Mouse (Mus musculus): Measurements from ENCODE around the gene Ei24. TPM values are rescaled to one million over a fixed set of nuclear protein-coding genes. Genes with fewer than 3 reads are reported as not detected.

The Ei24 gene
- polyA plus RNA-seq, 1 experiment from 2014 or later, result 25.2 TPM

DNA sequence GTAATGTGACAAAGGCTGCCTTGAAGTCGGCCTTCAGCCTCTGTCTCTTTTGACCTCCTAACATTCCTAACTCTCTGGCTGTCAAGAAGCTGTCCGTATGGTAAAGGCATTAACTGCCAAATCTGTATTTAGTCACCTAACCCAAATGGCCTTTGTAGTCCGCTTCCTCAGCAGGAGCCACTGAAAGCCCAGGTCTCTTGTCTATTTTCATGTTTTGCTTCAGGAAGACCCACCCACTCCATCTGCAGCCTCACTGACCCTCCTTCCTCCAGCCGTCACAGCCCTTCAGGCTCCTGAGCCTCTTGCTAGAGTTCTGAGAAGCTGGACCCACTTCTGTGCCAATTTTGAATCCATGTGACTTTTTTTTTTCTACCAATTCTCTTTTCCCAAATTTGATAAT lies 21.7 kb upstream of the Ei24 start:
- WGBS (ENCODE audit: insufficient replicate concordance), result 67% methylated on average over 4 of the region's 4 CpGs
- H3K9ac ChIP-seq, result no peak overlapping the region
- no peaks in the 10 kb centered on the region for H3K27me3 ChIP-seq
- no peak overlapping the region for H3K27ac ChIP-seq (replicated peaks)
- H3K4me2 ChIP-seq, result no peak overlapping the region
- H3K4me1 ChIP-seq (replicated peaks), result no peaks in the 10 kb centered on the region
- no peak for ATAC-seq (ENCODE audit: insufficient read depth)
- no peaks in the 10 kb centered on the region for H3K9me3 ChIP-seq (replicated peaks)
- no peaks in the 10 kb centered on the region for H3K36me3 ChIP-seq (replicated peaks)
- H3K4me3 ChIP-seq (replicated peaks), result no peak overlapping the region

DNA sequence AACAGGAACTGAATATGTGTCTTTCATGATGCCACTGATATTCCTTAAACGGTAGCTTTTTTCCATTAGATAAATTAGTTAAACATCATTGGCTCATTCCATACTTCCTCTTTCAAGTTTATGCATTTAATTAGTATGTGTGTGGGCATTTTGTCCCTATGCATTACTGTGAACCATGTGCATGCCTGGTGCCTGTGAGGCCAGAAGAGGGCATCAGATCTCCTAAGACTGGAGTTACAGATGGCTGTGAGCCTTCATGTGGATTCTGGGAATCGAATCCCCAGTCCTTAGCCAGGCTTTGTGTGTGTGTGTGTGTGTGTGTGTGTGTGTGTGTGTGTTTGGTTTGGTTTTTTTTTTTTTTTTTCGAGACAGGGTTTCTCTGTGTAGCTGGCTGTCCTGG lies 17.3 kb upstream of the Ei24 start:
- ATAC-seq (ENCODE audit: insufficient read depth), result no peak
- WGBS (ENCODE audit: insufficient replicate concordance), result 44% methylated on average over 3 of the region's 3 CpGs

DNA sequence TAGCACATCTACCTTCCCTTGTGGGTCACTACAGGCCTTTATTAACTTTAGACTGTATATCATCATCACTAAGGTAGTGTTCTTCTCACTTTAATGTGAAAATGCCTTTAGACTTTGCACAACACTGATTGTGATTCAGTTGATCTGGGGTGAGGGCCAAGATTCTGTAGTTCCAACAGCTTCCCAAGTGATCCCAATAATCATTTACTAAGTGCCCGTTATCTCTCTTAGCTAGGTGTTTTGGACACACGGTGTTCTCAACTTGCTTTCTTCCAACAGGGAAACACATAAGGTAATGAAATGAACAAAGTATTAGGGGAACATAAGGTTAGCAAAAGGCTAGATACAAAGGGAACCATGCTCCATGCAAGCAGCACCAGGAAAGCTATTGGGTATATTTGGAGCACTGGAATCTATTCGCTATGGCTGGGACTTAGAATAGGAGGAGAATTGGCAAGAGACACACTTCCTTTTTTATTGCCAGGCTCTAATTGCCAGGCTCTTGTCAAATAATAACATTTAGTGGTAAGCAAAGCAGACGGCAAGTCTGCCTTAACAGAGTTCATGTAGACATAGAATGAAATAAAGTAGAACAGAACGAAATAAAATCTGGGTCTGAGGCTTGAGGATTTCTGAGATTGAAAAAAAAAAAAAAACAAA lies 11.1 kb upstream of the Ei24 start:
- H3K4me3 ChIP-seq (replicated peaks), result no peak overlapping the region
- no peaks in the 10 kb centered on the region; the same call in 1 of the 2 replicates for H3K27me3 ChIP-seq
- WGBS (ENCODE audit: insufficient replicate concordance), result 61% methylated on average over 5 of the region's 5 CpGs
- H3K4me1 ChIP-seq (replicated peaks), result no peaks in the 10 kb centered on the region
- no peaks in the 10 kb centered on the region for H3K9me3 ChIP-seq (replicated peaks)
- H3K4me2 ChIP-seq, result no peak overlapping the region
- H3K27ac ChIP-seq (replicated peaks), result no peak overlapping the region
- H3K36me3 ChIP-seq (replicated peaks), result no peaks in the 10 kb centered on the region
- H3K9ac ChIP-seq, result no peak overlapping the region
- no peak for ATAC-seq (ENCODE audit: insufficient read depth)

More for the DNA sequence above, 17.3 kb upstream of the Ei24 start:
- Histone ChIP-seq H3K36me3 (replicated peaks) (no peaks in the 10 kb centered on the region), H3K27ac (replicated peaks) (no peak overlapping the region), H3K4me1 (replicated peaks) (no peaks in the 10 kb centered on the region), H3K4me2 (no peak overlapping the region), H3K9me3 (replicated peaks) (no peaks in the 10 kb centered on the region), H3K4me3 (replicated peaks) (no peak overlapping the region), H3K9ac (no peak overlapping the region), H3K27me3 (no peaks in the 10 kb centered on the region)

DNA sequence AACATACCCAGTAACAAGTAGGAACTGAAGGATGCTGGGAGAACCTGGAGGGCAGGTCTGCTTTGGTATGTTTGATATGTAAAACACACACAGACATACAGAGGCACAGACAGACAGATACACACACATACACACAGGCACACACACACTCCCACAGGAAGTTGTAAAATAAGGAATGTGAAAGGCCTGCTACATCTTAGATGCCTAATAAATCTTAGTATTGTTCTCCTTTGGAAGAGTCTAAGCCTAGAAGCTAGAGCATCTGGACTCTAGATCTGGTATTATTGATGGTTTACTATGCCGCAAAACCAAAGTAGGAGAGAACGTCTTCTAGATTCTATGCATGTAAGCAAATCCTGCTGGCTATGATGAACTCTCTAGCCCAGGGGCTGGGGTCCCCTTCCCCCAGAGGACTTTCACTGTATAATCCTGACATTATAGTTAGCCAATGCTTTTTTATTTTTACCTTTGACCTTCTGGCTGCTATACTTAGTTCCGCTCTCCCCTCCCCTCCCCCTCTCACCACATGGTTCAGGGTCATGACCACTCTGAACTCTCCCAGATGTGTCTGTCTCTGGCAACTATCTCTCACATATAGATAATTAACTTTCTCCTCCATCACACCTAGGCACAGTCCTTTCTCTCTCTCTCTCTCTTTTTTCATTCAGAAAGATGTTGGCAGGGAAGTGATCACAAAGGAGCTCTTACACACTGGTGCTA lies 8.2 kb upstream of the Ei24 start:
- ATAC-seq (ENCODE audit: insufficient read depth), result no peak
- H3K27ac ChIP-seq (replicated peaks), result no peak overlapping the region
- no peaks in the 10 kb centered on the region for H3K4me1 ChIP-seq (replicated peaks)
- WGBS (ENCODE audit: insufficient replicate concordance), result 79% methylated on average over 3 of the region's 3 CpGs
- no peaks in the 10 kb centered on the region for H3K36me3 ChIP-seq (replicated peaks)
- no peaks in the 10 kb centered on the region for H3K9me3 ChIP-seq (replicated peaks)
- no peaks in the 10 kb centered on the region; the same call in 1 of the 2 replicates for H3K27me3 ChIP-seq
- H3K4me2 ChIP-seq, result no peak overlapping the region
- no peak overlapping the region for H3K4me3 ChIP-seq (replicated peaks)
- no peak overlapping the region for H3K9ac ChIP-seq

DNA sequence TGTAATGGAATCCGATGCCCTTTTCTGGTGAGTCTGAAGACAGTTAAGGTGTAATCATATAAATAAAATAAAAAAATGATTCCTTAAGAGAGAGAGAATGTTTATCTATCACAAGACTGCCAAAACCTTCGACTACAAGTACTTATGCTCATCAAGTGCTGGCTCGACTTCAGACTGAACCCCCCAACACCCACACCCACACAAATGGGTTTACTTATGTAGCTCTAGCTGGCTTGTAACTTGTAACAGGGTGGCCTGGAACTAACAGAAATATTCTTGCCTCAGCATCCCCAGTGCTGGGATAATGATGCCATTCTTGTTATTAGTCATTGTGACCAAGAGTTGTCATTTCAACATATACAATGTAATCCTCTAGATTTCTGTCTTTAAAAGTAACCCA lies 6.7 kb upstream of the Ei24 start:
- Histone ChIP-seq H3K27ac (replicated peaks) (no peak overlapping the region), H3K4me2 (no peak overlapping the region), H3K36me3 (replicated peaks) (no peaks in the 10 kb centered on the region), H3K4me3 (replicated peaks) (no peak overlapping the region), H3K9me3 (replicated peaks) (no peaks in the 10 kb centered on the region), H3K27me3 (no peaks in the 10 kb centered on the region; the same call in 1 of the 2 replicates), H3K4me1 (replicated peaks) (no peaks in the 10 kb centered on the region), H3K9ac (no peak overlapping the region)
- 63% methylated on average over 3 of the region's 3 CpGs for WGBS (ENCODE audit: insufficient replicate concordance)
- no peak for ATAC-seq (ENCODE audit: insufficient read depth)

DNA sequence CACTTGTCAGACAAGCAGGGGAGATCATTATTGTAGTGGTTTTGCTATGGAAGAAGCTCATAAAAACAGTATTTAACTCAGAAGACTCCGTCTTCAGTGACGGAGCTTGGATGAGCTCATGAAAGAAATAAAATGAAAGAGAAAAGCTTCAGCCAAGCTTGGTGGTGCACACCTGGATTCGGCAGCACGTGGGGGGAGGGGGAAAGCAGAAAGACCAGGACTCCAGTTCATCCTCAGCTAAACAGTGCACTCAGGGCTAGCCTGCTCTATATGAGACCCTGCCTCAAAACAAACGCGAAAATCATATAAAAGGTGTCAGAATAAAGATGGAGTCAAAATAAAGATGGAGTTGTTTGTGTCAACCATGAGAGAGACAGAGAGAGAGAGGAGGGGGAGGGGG lies 6.2 kb upstream of the Ei24 start:
- Histone ChIP-seq H3K9me3 (replicated peaks) (no peaks in the 10 kb centered on the region), H3K4me2 (no peak overlapping the region), H3K27ac (replicated peaks) (no peak overlapping the region), H3K4me1 (replicated peaks) (no peaks in the 10 kb centered on the region), H3K9ac (no peak overlapping the region), H3K4me3 (replicated peaks) (no peak overlapping the region), H3K36me3 (replicated peaks) (no peaks in the 10 kb centered on the region), H3K27me3 (no peaks in the 10 kb centered on the region; the same call in 1 of the 2 replicates)
- no peak for ATAC-seq (ENCODE audit: insufficient read depth)
- 68% methylated on average over 6 of the region's 6 CpGs for WGBS (ENCODE audit: insufficient replicate concordance)

DNA sequence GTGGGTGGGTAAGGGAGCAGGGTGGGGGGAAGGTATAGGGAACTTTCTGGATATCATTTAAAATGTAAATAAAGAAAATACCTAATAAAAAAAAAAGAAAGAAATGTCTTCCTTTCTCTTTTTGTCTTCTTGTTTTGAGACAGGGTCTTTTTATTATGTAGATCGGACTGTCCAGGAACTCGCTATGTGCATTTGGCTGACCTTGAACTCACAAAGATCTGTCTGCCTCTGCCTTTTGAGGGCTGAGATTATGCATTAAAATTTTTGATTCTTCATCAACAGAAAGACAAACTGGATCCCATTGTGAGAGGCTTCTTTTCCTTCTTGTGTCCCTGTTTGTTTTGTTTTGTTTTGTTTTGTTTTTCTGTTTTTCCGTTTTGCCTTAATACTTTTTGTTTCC lies 5.8 kb upstream of the Ei24 start:
- no peak for ATAC-seq (ENCODE audit: insufficient read depth)
- Histone ChIP-seq H3K4me3 (replicated peaks) (no peak overlapping the region), H3K4me2 (no peak overlapping the region), H3K4me1 (replicated peaks) (no peaks in the 10 kb centered on the region), H3K27me3 (no peaks in the 10 kb centered on the region; the same call in 1 of the 2 replicates), H3K36me3 (replicated peaks) (no peaks in the 10 kb centered on the region), H3K9ac (no peak overlapping the region), H3K9me3 (replicated peaks) (no peaks in the 10 kb centered on the region), H3K27ac (replicated peaks) (no peak overlapping the region)
- WGBS (ENCODE audit: insufficient replicate concordance), result 70% methylated on average over 3 of the region's 3 CpGs

DNA sequence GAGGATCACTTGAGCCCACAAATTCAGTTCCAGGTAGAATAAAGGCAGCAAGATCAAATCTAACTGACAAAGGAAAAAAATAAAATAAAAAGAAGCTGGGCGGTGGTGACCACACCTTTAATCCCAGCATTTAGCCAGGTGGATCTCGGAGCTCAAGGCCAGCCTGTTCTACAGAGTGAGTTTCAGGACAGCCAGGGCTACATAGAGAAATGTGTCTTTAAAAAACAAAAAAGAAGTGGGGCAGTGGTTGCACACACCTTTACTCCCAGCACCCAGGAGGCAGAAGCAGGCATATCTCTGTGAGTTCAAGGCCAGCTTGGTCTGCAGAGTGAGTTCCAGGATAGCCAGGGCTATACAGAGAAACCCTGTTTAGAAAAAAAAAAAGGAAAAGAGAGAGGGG lies 4.8 kb upstream of the Ei24 start:
- H3K27ac ChIP-seq (replicated peaks), result no peak overlapping the region
- no peak overlapping the region for H3K4me2 ChIP-seq
- H3K4me3 ChIP-seq (replicated peaks), result no peak overlapping the region
- no peak for ATAC-seq (ENCODE audit: insufficient read depth)
- no peaks in the 10 kb centered on the region; the same call in 1 of the 2 replicates for H3K27me3 ChIP-seq
- 52% methylated on average over 2 of the region's 2 CpGs for WGBS (ENCODE audit: insufficient replicate concordance)
- H3K4me1 ChIP-seq (replicated peaks), result peaks cover 4% of the 10 kb centered on the region; the same call in 1 of the 2 replicates
- no peaks in the 10 kb centered on the region for H3K36me3 ChIP-seq (replicated peaks)
- H3K9me3 ChIP-seq (replicated peaks), result no peaks in the 10 kb centered on the region
- no peak overlapping the region for H3K9ac ChIP-seq

DNA sequence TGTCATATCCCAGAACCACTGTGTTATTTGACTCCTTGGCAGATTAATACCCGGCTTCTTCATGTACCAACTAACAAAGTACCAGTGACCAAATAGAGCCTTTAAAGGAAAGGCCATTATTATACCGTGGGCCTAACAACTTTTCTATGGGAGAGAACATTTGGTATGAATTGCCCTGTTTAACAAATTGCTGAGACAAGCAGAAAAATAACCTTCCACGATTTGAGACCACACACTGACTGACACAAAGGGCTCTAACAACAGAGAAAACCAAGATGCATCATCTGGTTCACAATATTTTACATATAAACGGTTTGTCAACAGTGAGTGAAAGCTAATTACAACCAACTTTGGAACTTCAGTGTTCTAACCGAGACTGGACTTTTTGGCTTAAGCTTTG lies 969 bp downstream of the Ei24 start:
- ATAC-seq (ENCODE audit: insufficient read depth), result no peak
- H3K36me3 ChIP-seq (replicated peaks), result 0 out of 2 replicates have a peak, but pooled peaks cover 11% of the 10 kb centered on the region
- 22% methylated on average over 5 of the region's 5 CpGs for WGBS (ENCODE audit: insufficient replicate concordance)

DNA sequence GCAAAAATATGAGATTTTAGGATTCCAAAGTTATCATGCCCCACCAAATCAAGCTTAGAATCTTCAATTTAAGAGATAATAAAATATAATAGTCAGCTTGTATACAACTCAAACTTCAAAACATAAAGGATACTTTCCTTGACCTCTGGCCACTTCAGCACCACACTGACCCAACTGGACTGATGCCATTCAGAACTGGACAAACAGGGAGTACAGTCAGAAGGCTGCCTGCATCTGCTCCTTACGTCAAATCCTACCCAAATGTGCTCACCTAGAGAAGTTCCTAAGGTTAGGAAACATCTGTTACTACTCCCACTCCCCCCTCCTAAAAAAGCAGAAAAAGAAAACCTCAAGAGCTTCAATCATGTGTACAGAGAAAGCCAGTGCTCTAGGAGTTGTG lies 1.6 kb downstream of the Ei24 start:
- 80% methylated on average over 1 of the region's 1 CpGs for WGBS (ENCODE audit: insufficient replicate concordance)
- Histone ChIP-seq H3K4me1 (replicated peaks) (peaks cover 25% of the 10 kb centered on the region), H3K36me3 (replicated peaks) (0 out of 2 replicates have a peak, but pooled peaks cover 12% of the 10 kb centered on the region), H3K9ac (no peak overlapping the region), H3K9me3 (replicated peaks) (no peaks in the 10 kb centered on the region), H3K4me3 (replicated peaks) (no peak overlapping the region), H3K4me2 (0 out of 2 replicates have a peak overlapping the region, but pooled peaks have one; percentile 95), H3K27ac (replicated peaks) (no peak overlapping the region), H3K27me3 (no peaks in the 10 kb centered on the region; the same call in 1 of the 2 replicates)
- ATAC-seq (ENCODE audit: insufficient read depth), result no peak

More for the DNA sequence above, 969 bp downstream of the Ei24 start:
- no peaks in the 10 kb centered on the region; the same call in 1 of the 2 replicates for H3K27me3 ChIP-seq
- H3K4me3 ChIP-seq (replicated peaks), result peak overlapping the region; percentile 89
- H3K4me1 ChIP-seq (replicated peaks), result peaks cover 25% of the 10 kb centered on the region
- H3K4me2 ChIP-seq, result peak overlapping the region; percentile 95
- no peaks in the 10 kb centered on the region for H3K9me3 ChIP-seq (replicated peaks)
- peak overlapping the region; percentile 91; the same call in 1 of the 2 replicates for H3K9ac ChIP-seq
- H3K27ac ChIP-seq (replicated peaks), result peak overlapping the region; percentile 57; the same call in 1 of the 2 replicates

DNA sequence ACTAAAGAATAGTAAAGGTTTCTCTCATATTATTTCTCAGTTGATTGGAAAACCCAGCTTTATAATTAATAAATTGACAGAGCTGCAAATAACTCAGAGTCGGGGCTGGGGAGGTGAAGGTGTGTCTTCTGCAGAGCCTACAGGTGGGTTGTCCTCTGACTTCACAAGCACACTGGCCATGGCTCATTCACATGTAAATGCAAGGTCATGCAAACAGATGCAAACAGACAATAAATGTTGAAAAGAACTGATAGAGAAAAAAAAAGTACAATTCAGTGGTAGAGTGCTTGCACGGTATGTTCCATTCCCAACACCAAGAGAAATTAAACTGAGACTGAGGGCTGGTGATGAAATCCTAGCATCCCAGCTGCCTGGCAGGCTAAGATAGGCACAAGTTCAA lies 2.7 kb downstream of the Ei24 start:
- WGBS (ENCODE audit: insufficient replicate concordance), result 69% methylated on average over 2 of the region's 2 CpGs
- H3K9ac ChIP-seq, result no peak overlapping the region
- no peak for ATAC-seq (ENCODE audit: insufficient read depth)
- H3K27me3 ChIP-seq, result no peaks in the 10 kb centered on the region
- H3K9me3 ChIP-seq (replicated peaks), result no peaks in the 10 kb centered on the region
- H3K4me2 ChIP-seq, result no peak overlapping the region
- H3K4me3 ChIP-seq (replicated peaks), result no peak overlapping the region
- peaks cover 25% of the 10 kb centered on the region for H3K4me1 ChIP-seq (replicated peaks)
- H3K36me3 ChIP-seq (replicated peaks), result peaks cover 15% of the 10 kb centered on the region
- H3K27ac ChIP-seq (replicated peaks), result no peak overlapping the region

Measured in liver, embryonic 15.5 days (tissue).